In the genomic region with DNA sequence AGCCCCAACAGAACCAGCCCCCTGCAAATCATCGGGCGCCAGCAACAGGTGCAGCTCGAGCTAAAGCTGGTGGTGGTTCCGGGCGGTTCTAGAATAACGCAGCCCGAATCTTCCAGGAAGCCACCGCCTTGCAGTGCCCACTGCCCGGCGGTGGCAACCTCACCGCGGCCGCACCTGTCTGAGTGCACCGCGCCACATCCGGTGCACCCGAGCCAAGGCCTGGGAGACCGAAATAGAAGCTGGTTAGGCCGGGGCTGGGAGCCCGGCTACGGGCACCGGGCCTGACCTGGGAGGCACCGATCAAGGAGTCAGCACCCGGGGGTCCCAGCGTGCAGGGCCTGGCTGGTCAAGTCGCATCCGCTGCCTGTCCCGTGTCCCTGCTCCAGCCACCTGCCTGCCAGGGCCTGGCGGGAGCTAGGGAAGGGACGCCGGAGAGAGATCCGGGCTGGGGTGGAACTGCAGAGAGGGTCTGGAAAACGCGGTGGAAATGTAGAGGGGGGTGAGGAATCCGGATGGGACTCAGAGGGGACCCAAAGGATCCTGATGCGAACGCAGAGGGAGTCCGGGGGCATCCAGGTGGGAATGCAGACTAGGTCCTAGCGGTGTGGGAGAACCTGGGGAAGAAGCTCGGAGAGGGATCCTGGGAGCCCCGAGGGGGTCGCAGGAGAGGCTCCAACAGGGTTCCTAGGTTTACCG, we compare ENCODE assay signal across 8 mouse cellular contexts. TPM values are rescaled to one million over a fixed set of nuclear protein-coding genes. Genes with fewer than 3 reads are reported as not detected.
DNase-seq lines count a peak whose midpoint lies in the region; ATAC-seq and TF ChIP-seq lines count a peak whose summit lies in the region.

No protein-coding gene starts in this region.

- no peaks in the 10 kb centered on the region for H3K36me3 ChIP-seq in testis, adult 2 months (ENCODE audit: control insufficient read depth, insufficient read depth, low read length)
- no peaks in the 10 kb centered on the region for H3K36me3 ChIP-seq in intestine, embryonic 16.5 days (ENCODE audit: control insufficient read depth, insufficient read depth, low read length)
- no peaks in the 10 kb centered on the region for H3K36me3 ChIP-seq in neural tube, embryonic 14.5 days (ENCODE audit: control insufficient read depth, insufficient read depth, low read length)

- H3K4me1 ChIP-seq in testis, adult 2 months (ENCODE audit: control insufficient read depth, insufficient read depth, low read length) = peaks cover 13% of the 10 kb centered on the region
- 0 out of 2 replicates have a peak, but pooled peaks cover 2% of the 10 kb centered on the region for H3K4me1 ChIP-seq in intestine, embryonic 16.5 days (ENCODE audit: control insufficient read depth, insufficient read depth, low read length)
- H3K4me1 ChIP-seq in lung, adult 2 months (ENCODE audit: control insufficient read depth, insufficient read depth, low read length) = no peaks in the 10 kb centered on the region
- peaks cover 6% of the 10 kb centered on the region for H3K4me1 ChIP-seq in neural tube, embryonic 14.5 days (ENCODE audit: control insufficient read depth, insufficient read depth, low read length)

- H3K9ac ChIP-seq in intestine, embryonic 16.5 days (ENCODE audit: low read depth, low read length) = peak overlapping the region; percentile 78
- peak overlapping the region; percentile 71 for H3K9ac ChIP-seq in neural tube, embryonic 14.5 days (replicated peaks; ENCODE audit: low read depth, low read length)

- no peak overlapping the region for H3K27ac ChIP-seq in testis, adult 2 months (ENCODE audit: control insufficient read depth, insufficient read depth, low read depth, low read length)
- H3K27ac ChIP-seq in intestine, embryonic 16.5 days (ENCODE audit: low read length) = peak overlapping the region; percentile 20
- H3K27ac ChIP-seq in neural tube, embryonic 14.5 days (ENCODE audit: low read depth, low read length) = peak overlapping the region; percentile 67; the same call in 1 of the 2 replicates

- H3K4me3 ChIP-seq in testis, adult 2 months (ENCODE audit: control insufficient read depth, low read depth, low read length) = peak overlapping the region; percentile 79
- peak overlapping the region; percentile 84 for H3K4me3 ChIP-seq in intestine, embryonic 16.5 days (ENCODE audit: low read length)
- peak overlapping the region; percentile 53 for H3K4me3 ChIP-seq in lung, adult 2 months (replicated peaks; ENCODE audit: extremely low read depth, low read depth, low read length)
- peak overlapping the region; percentile 88 for H3K4me3 ChIP-seq in neural tube, embryonic 14.5 days (ENCODE audit: low read depth, low read length)

- peak; percentile 60 for ATAC-seq in intestine, embryonic 16.5 days
- ATAC-seq in neural tube, embryonic 14.5 days (ENCODE audit: low read depth) = peak; percentile 63

- no peak for DNase-seq in testis, postnatal 14 days (ENCODE audit: low spot score)
- DNase-seq in cerebellum, postnatal 10 days = peak; percentile 69 to 77
- DNase-seq in gastrocnemius, postnatal 36 days = peak; percentile 51 to 56
- DNase-seq in lung, adult 2 months = peak; percentile 50
- peak; percentile 84 for DNase-seq in thymus, postnatal 4 days

- TF ChIP-seq CTCF in testis, adult 2 months (IDR thresholded peaks at IDR 0.05; ENCODE audit: control insufficient read depth, insufficient read depth, insufficient replicate concordance, low read depth, low read length) = no peak
- TF ChIP-seq CTCF in lung, adult 2 months (IDR thresholded peaks at IDR 0.05; ENCODE audit: insufficient read depth, low read length) = no peak

- 2% methylated on average over 43 of the region's 43 CpGs for WGBS in intestine, embryonic 16.5 days
- 3% methylated on average over 43 of the region's 43 CpGs for WGBS in lung, adult 2 months
- 1% methylated on average over 43 of the region's 43 CpGs for WGBS in neural tube, embryonic 14.5 days

- H3K4me2 ChIP-seq in intestine, embryonic 16.5 days (ENCODE audit: low read depth, low read length) = peak overlapping the region; percentile 97
- H3K4me2 ChIP-seq in neural tube, embryonic 14.5 days (ENCODE audit: low read depth, low read length) = peak overlapping the region; percentile 95

- no peaks in the 10 kb centered on the region for H3K27me3 ChIP-seq in testis, adult 2 months (ENCODE audit: control insufficient read depth, insufficient read depth, low read length)
- no peaks in the 10 kb centered on the region; the same call in 1 of the 2 replicates for H3K27me3 ChIP-seq in intestine, embryonic 16.5 days (replicated peaks; ENCODE audit: control insufficient read depth, insufficient read depth, low read length)
- H3K27me3 ChIP-seq in neural tube, embryonic 14.5 days (ENCODE audit: control insufficient read depth, insufficient read depth, low read length) = peaks cover 4% of the 10 kb centered on the region; the same call in 1 of the 2 replicates

- intact Hi-C loops in gastrocnemius, postnatal 36 days (cut with DNase I) = loop anchor here (5.0 kb wide), 1 partner anchor 61 kb away; no protein-coding TSS in a partner anchor

- TF ChIP-seq POLR2A in testis, adult 2 months (IDR thresholded peaks at IDR 0.05; ENCODE audit: control insufficient read depth, low read depth, low read length) = no peak
- no peak for TF ChIP-seq POLR2A in lung, adult 2 months (IDR thresholded peaks at IDR 0.05; ENCODE audit: borderline replicate concordance, extremely low read depth, low read depth, low read length)

- H3K9me3 ChIP-seq in intestine, embryonic 16.5 days (ENCODE audit: control insufficient read depth, low read length) = no peaks in the 10 kb centered on the region
- H3K9me3 ChIP-seq in neural tube, embryonic 14.5 days (ENCODE audit: control insufficient read depth, low read length) = no peaks in the 10 kb centered on the region

RNA-seq across cellular contexts. Expression of gene Sema4d, which starts 0.7 kb away (rescaled TPM):
- 1.2 and 1.4 TPM in 2 replicates for polyA plus RNA-seq in testis, adult 2 months (2012; rRNA removed)
- total RNA-seq in gastrocnemius, postnatal 36 days (2021) = 100 to 1,000 TPM; 123 to 134 TPM
- 5.7 and 5.9 TPM in 2 replicates for polyA plus RNA-seq in intestine, embryonic 16.5 days (2015; fragmentation: Nextera tagmentation; extraction: Ambion mirVana)
- 15.0 and 23.3 TPM in 2 replicates for polyA plus RNA-seq in lung, adult 2 months (2012; rRNA removed)
- 17.4 and 20.9 TPM in 2 replicates for polyA plus RNA-seq in neural tube, embryonic 14.5 days (2014; fragmentation: Nextera tagmentation; extraction: Ambion mirVana)

RNA-seq across cellular contexts. Expression of gene Gadd45g, which starts 53.6 kb away (rescaled TPM):
- polyA plus RNA-seq in testis, adult 2 months (2012; rRNA removed) = 13.0 and 13.6 TPM in 2 replicates
- total RNA-seq in gastrocnemius, postnatal 36 days (2021) = 10 to 100 TPM in 1 of 2 experiments, 1 to 10 TPM in 1; 8.0 to 58.7 TPM
- polyA plus RNA-seq in intestine, embryonic 16.5 days (2015; fragmentation: Nextera tagmentation; extraction: Ambion mirVana) = 36.4 and 40.8 TPM in 2 replicates
- polyA plus RNA-seq in lung, adult 2 months (2012; rRNA removed) = 43.5 and 60.1 TPM in 2 replicates
- polyA plus RNA-seq in neural tube, embryonic 14.5 days (2014; fragmentation: Nextera tagmentation; extraction: Ambion mirVana) = 26.4 and 39.6 TPM in 2 replicates
